Mouse (Mus musculus): Measurements from ENCODE around the gene Cfap70.

DNA sequence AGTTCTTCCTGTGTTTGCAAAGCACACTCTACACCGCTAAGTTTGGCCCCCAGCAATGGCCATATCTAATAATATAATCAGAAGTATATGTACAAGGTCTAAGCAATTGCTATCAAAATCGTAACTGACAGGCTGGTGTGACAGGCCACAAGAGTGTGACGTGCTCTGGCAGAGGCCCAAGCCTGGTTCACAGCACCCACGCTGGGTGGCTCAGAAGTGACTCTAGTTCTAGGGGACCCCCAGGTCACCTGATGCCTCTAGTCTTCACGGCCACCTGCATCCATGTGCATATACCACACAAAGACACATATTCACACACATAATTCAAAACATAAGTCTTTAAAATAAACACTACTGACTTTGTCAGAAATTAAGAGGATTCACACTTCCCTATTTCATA is 903 bp upstream of the Cfap70 start:
- no peak for TF ChIP-seq EP300 (IDR thresholded peaks at IDR 0.05; ENCODE audit: insufficient read depth, low read depth, low read length)
- no peak for TF ChIP-seq CTCF (IDR thresholded peaks at IDR 0.05)
